Mouse (Mus musculus): Measurements from ENCODE around the gene Gm28308. TPM values are rescaled to one million over a fixed set of nuclear protein-coding genes. Genes with fewer than 3 reads are reported as not detected.

The Gm28308 gene
- total and polyA plus RNA-seq, 3 experiments, result not detected

Other genes with a start within 250 kb of the Gm28308 start
- 25.8 and 30.2 TPM in 2 replicates for gene Skap2, start 200.8 kb downstream of the Gm28308 start, total RNA-seq (2012; rRNA removed)
- 51.9 and 61.0 TPM in 2 replicates for gene Skap2, start 200.8 kb downstream of the Gm28308 start, total RNA-seq (2014; rRNA removed)
- 76.1 and 85.9 TPM in 2 replicates for gene Skap2, start 200.8 kb downstream of the Gm28308 start, polyA plus RNA-seq (2012; ENCODE audit: insufficient read length, low read depth)
- 1.4 and 1.9 TPM in 2 replicates for gene Hoxa1, start 55.0 kb downstream of the Gm28308 start, total RNA-seq (2012; rRNA removed)
- gene Hoxa1, start 55.0 kb downstream of the Gm28308 start, total RNA-seq (2014; rRNA removed), result 3.7 and 4.6 TPM in 2 replicates
- gene Hoxa1, start 55.0 kb downstream of the Gm28308 start, polyA plus RNA-seq (2012; ENCODE audit: insufficient read length, low read depth), result 2.5 and 3.2 TPM in 2 replicates
- gene Hoxa2, start 48.5 kb downstream of the Gm28308 start, total RNA-seq (2012; rRNA removed), result not detected in 2 replicates
- gene Hoxa2, start 48.5 kb downstream of the Gm28308 start, total RNA-seq (2014; rRNA removed), result 0.12 TPM in 1 of 2 replicates, not detected in the other
- gene Hoxa2, start 48.5 kb downstream of the Gm28308 start, polyA plus RNA-seq (2012; ENCODE audit: insufficient read length, low read depth), result 0.26 and 0.45 TPM in 2 replicates
- gene 5730596B20Rik, start 35.8 kb downstream of the Gm28308 start, total RNA-seq (2012; rRNA removed), result not detected in 2 replicates
- gene 5730596B20Rik, start 35.8 kb downstream of the Gm28308 start, total RNA-seq (2014; rRNA removed), result not detected in 2 replicates
- gene 5730596B20Rik, start 35.8 kb downstream of the Gm28308 start, polyA plus RNA-seq (2012; ENCODE audit: insufficient read length, low read depth), result 0.07 TPM in 1 of 2 replicates, not detected in the other
- not detected in 2 replicates for gene Hoxa4, start 21.6 kb downstream of the Gm28308 start, total RNA-seq (2012; rRNA removed)
- not detected in 2 replicates for gene Hoxa4, start 21.6 kb downstream of the Gm28308 start, total RNA-seq (2014; rRNA removed)
- 0.19 TPM in 1 of 2 replicates, not detected in the other for gene Hoxa4, start 21.6 kb downstream of the Gm28308 start, polyA plus RNA-seq (2012; ENCODE audit: insufficient read length, low read depth)
- gene Hoxa5, start 8.8 kb downstream of the Gm28308 start, total RNA-seq (2012; rRNA removed), result 1.5 TPM in 2 replicates
- gene Hoxa5, start 8.8 kb downstream of the Gm28308 start, total RNA-seq (2014; rRNA removed), result 0.83 and 1.2 TPM in 2 replicates
- 3.1 and 4.1 TPM in 2 replicates for gene Hoxa5, start 8.8 kb downstream of the Gm28308 start, polyA plus RNA-seq (2012; ENCODE audit: insufficient read length, low read depth)
- gene Hoxa6, start 4.6 kb downstream of the Gm28308 start, total RNA-seq (2012; rRNA removed), result 1.2 and 2.2 TPM in 2 replicates
- 0.58 and 1.1 TPM in 2 replicates for gene Hoxa6, start 4.6 kb downstream of the Gm28308 start, total RNA-seq (2014; rRNA removed)
- 1.6 and 2.1 TPM in 2 replicates for gene Hoxa6, start 4.6 kb downstream of the Gm28308 start, polyA plus RNA-seq (2012; ENCODE audit: insufficient read length, low read depth)
- gene Hoxa3, start within 50 bp of the Gm28308 start, total RNA-seq (2012; rRNA removed), result 0.25 and 0.38 TPM in 2 replicates
- 0.08 TPM in 1 of 2 replicates, not detected in the other for gene Hoxa3, start within 50 bp of the Gm28308 start, total RNA-seq (2014; rRNA removed)
- 0.34 and 0.37 TPM in 2 replicates for gene Hoxa3, start within 50 bp of the Gm28308 start, polyA plus RNA-seq (2012; ENCODE audit: insufficient read length, low read depth)
- gene Hoxa7, start 8.5 kb upstream of the Gm28308 start, total RNA-seq (2012; rRNA removed), result 0.71 and 1.1 TPM in 2 replicates
- 0.85 and 1.0 TPM in 2 replicates for gene Hoxa7, start 8.5 kb upstream of the Gm28308 start, total RNA-seq (2014; rRNA removed)
- gene Hoxa7, start 8.5 kb upstream of the Gm28308 start, polyA plus RNA-seq (2012; ENCODE audit: insufficient read length, low read depth), result 1.4 TPM in 2 replicates
- 0.30 and 0.50 TPM in 2 replicates for gene Hoxa9, start 17.8 kb upstream of the Gm28308 start, total RNA-seq (2012; rRNA removed)
- gene Hoxa9, start 17.8 kb upstream of the Gm28308 start, total RNA-seq (2014; rRNA removed), result 0.30 and 0.32 TPM in 2 replicates
- gene Hoxa9, start 17.8 kb upstream of the Gm28308 start, polyA plus RNA-seq (2012; ENCODE audit: insufficient read length, low read depth), result 0.47 and 0.97 TPM in 2 replicates
- gene Hoxa10, start 27.5 kb upstream of the Gm28308 start, total RNA-seq (2012; rRNA removed), result 5.2 and 5.7 TPM in 2 replicates
- gene Hoxa10, start 27.5 kb upstream of the Gm28308 start, total RNA-seq (2014; rRNA removed), result 14.3 and 14.6 TPM in 2 replicates
- gene Hoxa10, start 27.5 kb upstream of the Gm28308 start, polyA plus RNA-seq (2012; ENCODE audit: insufficient read length, low read depth), result 14.3 and 14.5 TPM in 2 replicates
- gene Hoxa11, start 32.5 kb upstream of the Gm28308 start, total RNA-seq (2012; rRNA removed), result not detected in 2 replicates
- gene Hoxa11, start 32.5 kb upstream of the Gm28308 start, total RNA-seq (2014; rRNA removed), result not detected in 2 replicates
- not detected in 2 replicates for gene Hoxa11, start 32.5 kb upstream of the Gm28308 start, polyA plus RNA-seq (2012; ENCODE audit: insufficient read length, low read depth)
- not detected in 2 replicates for gene Hoxa13, start 47.5 kb upstream of the Gm28308 start, total RNA-seq (2012; rRNA removed)
- gene Hoxa13, start 47.5 kb upstream of the Gm28308 start, total RNA-seq (2014; rRNA removed), result 0.11 and 0.17 TPM in 2 replicates
- 0.10 TPM in 1 of 2 replicates, not detected in the other for gene Hoxa13, start 47.5 kb upstream of the Gm28308 start, polyA plus RNA-seq (2012; ENCODE audit: insufficient read length, low read depth)
- gene Evx1, start 100.2 kb upstream of the Gm28308 start, total RNA-seq (2012; rRNA removed), result not detected in 2 replicates
- not detected in 2 replicates for gene Evx1, start 100.2 kb upstream of the Gm28308 start, total RNA-seq (2014; rRNA removed)
- not detected in 2 replicates for gene Evx1, start 100.2 kb upstream of the Gm28308 start, polyA plus RNA-seq (2012; ENCODE audit: insufficient read length, low read depth)